Mouse (Mus musculus): Measurements from ENCODE around the gene Mug2.
"Not testable (repeated sequence)": the region's sequence is repeated elsewhere in the genome, so short reads cannot be mapped to it uniquely, and the experiment has no call there.

DNA sequence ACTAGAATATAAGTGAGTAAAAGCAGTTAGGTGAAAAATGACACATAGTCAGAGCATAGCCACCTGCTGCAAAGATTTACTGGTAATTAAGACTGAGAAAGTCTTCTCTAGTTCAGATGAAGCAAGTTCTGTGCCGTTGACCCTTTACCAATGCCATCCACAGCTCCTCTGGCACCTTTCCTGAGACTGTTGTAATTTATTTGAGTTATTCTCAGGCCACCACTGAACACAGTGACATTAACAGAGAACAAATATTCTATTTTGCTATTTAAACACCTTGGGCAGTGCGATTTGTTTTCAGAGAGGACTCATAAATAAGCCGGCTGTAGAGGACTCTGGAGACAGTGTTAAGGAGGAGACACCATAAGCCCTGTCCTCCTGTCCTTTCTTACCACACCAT lies at the start of gene Mug2:
- not testable (repeated sequence) for TF ChIP-seq POLR2A (IDR thresholded peaks at IDR 0.05; ENCODE audit: control insufficient read depth, extremely low read depth, insufficient read depth, low read length, poor library complexity); CTCF (IDR thresholded peaks at IDR 0.05; ENCODE audit: borderline replicate concordance, control insufficient read depth, extremely low read depth, insufficient read depth, low read length, poor library complexity)

Data from thymus, adult 2 months (tissue).